Mouse (Mus musculus) heart, adult 2 months (tissue): ENCODE results near the gene Lman1l. TPM values are rescaled to one million over a fixed set of nuclear protein-coding genes. Genes with fewer than 3 reads are reported as not detected.
A peak's percentile ranks its signal among the peaks of the same experiment; 100 is the strongest.

Source experiments
- DNase-seq, 2 experiments: peaks; one replicate each; pipeline ENCODE4 v3.0.0; 2021
- H3K27ac ChIP-seq: fragments of 200-600 bp; 2 replicates; pipeline ENCODE4 v1.8.1; 2022
- H3K27me3 ChIP-seq: fragments of 200-500 bp; 2 replicates; pipeline ENCODE4 v1.6.1; 2012; ENCODE audit warnings: mild to moderate bottlenecking, low read length, inconsistent platforms, mixed read lengths; ENCODE audit not compliant: control insufficient read depth, insufficient read depth
- H3K36me3 ChIP-seq: fragments of 200-500 bp; 2 replicates; pipeline ENCODE4 v1.6.1; 2012; ENCODE audit warnings: low read length, inconsistent platforms; ENCODE audit not compliant: control insufficient read depth, insufficient read depth
- H3K4me1 ChIP-seq: fragments of 200-500 bp; 2 replicates; pipeline ENCODE4 v1.6.1; 2011; ENCODE audit warnings: low read length; ENCODE audit not compliant: control insufficient read depth, insufficient read depth
- H3K4me3 ChIP-seq: fragments of 200-600 bp; 2 replicates; pipeline ENCODE4 v1.8.1; 2022
- H3K79me2 ChIP-seq: fragments of 200-500 bp; replicated peaks from 2 replicates; pipeline ENCODE4 v1.6.1; 2012; ENCODE audit warnings: mild to moderate bottlenecking, inconsistent platforms, low read length, moderate library complexity, mixed read lengths; ENCODE audit not compliant: control insufficient read depth, insufficient read depth
- H3K9ac ChIP-seq: fragments of 200-500 bp; 2 replicates; pipeline ENCODE4 v1.6.1; 2012; ENCODE audit warnings: low read depth, mild to moderate bottlenecking, control low read depth, inconsistent platforms, low read length, mixed read lengths
- CTCF ChIP-seq: fragments of 200-600 bp; IDR thresholded peaks from 2 replicates; pipeline ENCODE4 v1.8.1; 2022; ENCODE audit warnings: antibody characterized with exemption, mild to moderate bottlenecking, moderate library complexity
- EP300 ChIP-seq: fragments of 200-500 bp; IDR thresholded peaks from 2 replicates; pipeline ENCODE4 v1.6.1; 2011; ENCODE audit warnings: low read depth, low read length, control low read depth; ENCODE audit not compliant: insufficient read depth
- POLR2A ChIP-seq: fragments of 200-500 bp; IDR thresholded peaks from 2 replicates; pipeline ENCODE4 v1.6.1; 2011; ENCODE audit warnings: mild to moderate bottlenecking, low read depth, low read length, control low read depth; ENCODE audit not compliant: insufficient read depth
- WGBS: fragments of 180-500 bp; shearing (Covaris S2); methylation state at CpG from one replicate; pipeline ENCODE4 v1.1.7; 2018; 5-methylcytosine and 5-hydroxymethylcytosine counted together
- intact Hi-C: fragments of 180-260 bp; cut with DNase I; formaldehyde crosslinking; loops from one replicate; pipeline ENCODE4 v1.15.1; 2025
- polyA plus RNA-seq: library from polyadenylated mRNA; depleted of rRNA; stranded (reverse); fragments of >200 nt; gene quantifications from 2 replicates; pipeline ENCODE4 v1.2.3, GENCODE M21; 2012
- total RNA-seq, 2 experiments: library from RNA; stranded (reverse); gene quantifications; 2 replicates each; pipeline ENCODE4 v1.2.3; 2021

Gene Lman1l
- total and polyA plus RNA-seq, 3 experiments: 0.20 TPM; not detected in 2

- no peak overlapping the region for H3K4me3 ChIP-seq
- 21% methylated on average over 8 of the region's 8 CpGs for WGBS
- intact Hi-C loops: no loop called here
- no peaks in the 10 kb centered on the region for H3K36me3 ChIP-seq
- H3K79me2 ChIP-seq: no peaks in the 10 kb centered on the region
- no peak for DNase-seq
- H3K9ac ChIP-seq: no peak overlapping the region
- TF ChIP-seq POLR2A (no peak), CTCF (no peak), EP300 (no peak)
- H3K27me3 ChIP-seq: peaks cover 4% of the 10 kb centered on the region
- H3K27ac ChIP-seq: no peak overlapping the region
- 0 out of 2 replicates have a peak, but pooled peaks cover 2% of the 10 kb centered on the region for H3K4me1 ChIP-seq
Measured at GRCm38 (mm10) chr9:57602098-57602497, 18.5 kb downstream of the Lman1l start.

DNA sequence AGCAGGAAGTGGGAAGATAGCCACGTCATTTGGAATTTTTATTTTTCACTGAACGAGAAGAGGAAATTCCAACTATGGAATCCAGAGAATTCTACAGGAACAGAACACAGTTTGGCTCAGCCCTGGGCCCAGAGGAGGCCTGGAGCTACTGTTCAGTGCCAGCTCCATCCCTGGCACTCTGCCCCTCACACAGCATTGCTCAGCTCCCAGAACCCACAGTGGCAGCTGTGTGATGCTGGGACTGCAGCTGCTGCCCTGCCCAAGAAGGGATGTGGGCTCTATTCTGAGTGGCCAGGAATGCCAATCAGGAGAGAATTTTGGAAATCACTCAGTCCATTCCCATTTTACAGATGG, 19.2 kb downstream of the Lman1l start:
- Histone ChIP-seq H3K4me3 (no peak overlapping the region), H3K27me3 (peaks cover 4% of the 10 kb centered on the region), H3K27ac (no peak overlapping the region; the same call in 1 of the 2 replicates), H3K9ac (no peak overlapping the region), H3K4me1 (0 out of 2 replicates have a peak, but pooled peaks cover 2% of the 10 kb centered on the region), H3K79me2 (no peaks in the 10 kb centered on the region), H3K36me3 (no peaks in the 10 kb centered on the region)
- intact Hi-C loops: no loop called here
- no peak for DNase-seq
- TF ChIP-seq CTCF: no peak
- no peak for TF ChIP-seq POLR2A
- no peak for TF ChIP-seq EP300
- 13% methylated on average over 2 of the region's 2 CpGs for WGBS

DNA sequence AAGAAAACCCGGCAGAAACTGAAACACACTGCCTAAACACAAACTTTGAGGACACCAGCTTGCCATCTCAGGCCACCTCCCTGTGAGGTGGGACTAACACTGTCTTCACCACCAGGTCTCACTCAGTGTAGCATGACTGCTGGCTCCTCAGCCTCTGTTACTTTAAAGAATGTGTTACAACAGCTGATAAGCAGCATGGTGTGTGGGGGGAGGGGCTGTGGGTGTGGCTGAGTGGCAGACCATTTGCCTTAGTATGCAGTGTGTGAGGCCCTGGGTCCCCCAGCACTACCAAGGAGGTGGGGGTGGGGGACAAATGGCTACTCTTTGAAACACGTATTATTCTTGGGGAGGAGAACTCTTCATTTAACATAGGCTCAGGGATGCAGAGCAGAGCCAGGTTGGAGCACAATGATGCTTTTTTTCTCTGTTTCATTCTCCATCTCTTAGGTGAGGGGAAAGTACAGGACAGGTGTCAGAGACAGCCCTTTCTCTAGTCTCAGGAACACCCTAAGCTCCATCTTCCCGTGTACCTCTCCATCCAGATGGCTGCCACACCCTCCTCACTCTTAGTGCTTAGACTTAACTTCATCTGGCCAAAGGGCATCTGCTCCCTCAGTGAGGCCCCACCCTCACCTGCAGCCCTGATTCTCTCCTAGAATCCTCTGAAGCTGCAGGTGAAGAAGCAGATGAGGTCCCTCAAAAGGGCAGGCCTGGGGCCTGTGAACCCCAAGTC, 19.8 kb downstream of the Lman1l start:
- Histone ChIP-seq H3K4me1 (0 out of 2 replicates have a peak, but pooled peaks cover 2% of the 10 kb centered on the region), H3K27me3 (0 out of 2 replicates have a peak, but pooled peaks cover 2% of the 10 kb centered on the region), H3K36me3 (no peaks in the 10 kb centered on the region), H3K27ac (no peak overlapping the region), H3K9ac (no peak overlapping the region), H3K4me3 (no peak overlapping the region), H3K79me2 (no peaks in the 10 kb centered on the region)
- DNase-seq: no peak
- TF ChIP-seq POLR2A (no peak), EP300 (no peak), CTCF (no peak)
- 25% methylated on average over 3 of the region's 3 CpGs for WGBS
- intact Hi-C loops: no loop called here

DNA sequence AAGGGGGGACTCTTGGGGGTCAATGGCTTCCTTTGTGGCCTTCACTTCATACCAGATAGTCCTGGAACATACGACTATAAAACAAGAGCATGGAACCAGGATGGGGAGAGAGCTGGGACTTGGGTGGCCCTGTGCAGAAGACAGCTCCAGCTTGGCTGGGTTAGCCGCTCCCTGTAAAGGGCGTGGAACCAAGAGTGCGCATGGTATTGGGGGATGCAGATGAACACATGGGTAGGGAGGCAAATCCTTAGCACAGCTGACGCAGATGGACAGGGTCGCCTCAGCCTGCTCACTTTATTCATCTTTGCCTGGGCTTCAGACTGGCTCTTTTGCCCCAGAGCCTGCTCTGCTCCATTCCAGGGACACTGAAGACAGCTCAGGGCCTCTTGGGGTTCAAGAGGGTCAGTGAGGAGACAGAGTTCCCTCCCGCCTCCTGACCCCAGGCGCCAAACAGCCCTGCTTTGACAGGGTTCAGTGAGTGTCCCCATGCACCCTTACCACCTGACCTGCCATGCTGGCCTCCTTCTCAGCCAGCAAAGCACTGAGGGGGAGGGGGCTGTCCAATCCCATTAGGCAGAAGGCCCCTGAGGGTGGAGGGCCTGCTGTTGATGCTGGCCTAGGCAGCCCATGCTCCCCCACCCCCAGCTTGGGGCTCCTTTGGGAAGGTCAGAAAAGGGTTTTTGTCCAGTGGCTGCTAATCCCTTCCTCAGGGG, 21.6 kb downstream of the Lman1l start:
- Histone ChIP-seq H3K4me1 (0 out of 2 replicates have a peak, but pooled peaks cover 2% of the 10 kb centered on the region), H3K27me3 (no peaks in the 10 kb centered on the region), H3K36me3 (no peaks in the 10 kb centered on the region), H3K4me3 (no peak overlapping the region), H3K27ac (no peak overlapping the region), H3K79me2 (no peaks in the 10 kb centered on the region), H3K9ac (no peak overlapping the region)
- intact Hi-C loops: no loop called here
- TF ChIP-seq EP300: no peak
- TF ChIP-seq CTCF: no peak
- no peak for TF ChIP-seq POLR2A
- WGBS: 77% methylated on average over 8 of the region's 8 CpGs
- no peak for DNase-seq

GRCm38 (mm10) chr9:57597929-57598382, 22.6 kb downstream of the Lman1l start:
- no peak overlapping the region for H3K9ac ChIP-seq

GRCm38 (mm10) chr9:57597265-57597664, 23.3 kb downstream of the Lman1l start:
- no peak overlapping the region for H3K27ac ChIP-seq
- no peak for DNase-seq
- H3K9ac ChIP-seq: no peak overlapping the region
- no peaks in the 10 kb centered on the region for H3K27me3 ChIP-seq
- WGBS: 80% methylated on average over 8 of the region's 8 CpGs
- TF ChIP-seq POLR2A (no peak), EP300 (no peak), CTCF (no peak)
- no peak overlapping the region for H3K4me3 ChIP-seq
- intact Hi-C loops: no loop called here
- no peaks in the 10 kb centered on the region for H3K79me2 ChIP-seq
- 0 out of 2 replicates have a peak, but pooled peaks cover 2% of the 10 kb centered on the region for H3K4me1 ChIP-seq
- H3K36me3 ChIP-seq: no peaks in the 10 kb centered on the region

More at GRCm38 (mm10) chr9:57597929-57598382, 22.6 kb downstream of the Lman1l start:
- H3K27me3 ChIP-seq: no peaks in the 10 kb centered on the region
- intact Hi-C loops: no loop called here
- H3K36me3 ChIP-seq: no peaks in the 10 kb centered on the region
- H3K27ac ChIP-seq: peak overlapping the region; percentile 23
- 21% methylated on average over 4 of the region's 4 CpGs for WGBS
- H3K79me2 ChIP-seq: no peaks in the 10 kb centered on the region
- no peak for TF ChIP-seq CTCF
- no peak for TF ChIP-seq EP300
- no peak for TF ChIP-seq POLR2A
- no peak for DNase-seq
- 0 out of 2 replicates have a peak, but pooled peaks cover 2% of the 10 kb centered on the region for H3K4me1 ChIP-seq
- no peak overlapping the region for H3K4me3 ChIP-seq
